Mouse (Mus musculus) embryo, embryonic 11.5 days (tissue): Measurements from ENCODE around the gene Acvr2b.

Experiments used
- DNase-seq: peaks from one replicate; pipeline ENCODE4 v3.0.0-alpha.2; 2012; ENCODE audit warnings: low read depth, low spot score

The Acvr2b gene

DNA sequence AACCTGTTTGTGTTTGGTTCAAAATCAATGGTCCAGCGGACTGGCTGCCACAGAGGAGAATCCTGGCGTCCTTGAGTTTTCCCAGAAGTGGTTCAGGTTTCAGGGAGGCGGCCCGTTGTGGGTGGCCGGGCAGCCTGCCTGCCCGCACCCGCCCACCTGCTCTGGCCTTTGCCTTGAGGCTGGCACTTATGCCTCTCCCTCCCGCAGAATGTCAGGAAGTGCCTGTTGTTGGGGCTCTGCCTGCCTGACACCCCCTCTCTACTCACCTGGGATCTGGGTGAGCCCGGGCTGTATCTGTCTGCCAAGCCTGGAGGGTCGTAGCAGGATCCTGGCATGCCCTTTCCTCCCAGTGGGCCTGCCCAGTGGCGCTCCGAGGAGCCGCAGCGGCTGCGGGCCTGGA, 6.0 kb downstream of the Acvr2b start:
- DNase-seq, result no peak

DNA sequence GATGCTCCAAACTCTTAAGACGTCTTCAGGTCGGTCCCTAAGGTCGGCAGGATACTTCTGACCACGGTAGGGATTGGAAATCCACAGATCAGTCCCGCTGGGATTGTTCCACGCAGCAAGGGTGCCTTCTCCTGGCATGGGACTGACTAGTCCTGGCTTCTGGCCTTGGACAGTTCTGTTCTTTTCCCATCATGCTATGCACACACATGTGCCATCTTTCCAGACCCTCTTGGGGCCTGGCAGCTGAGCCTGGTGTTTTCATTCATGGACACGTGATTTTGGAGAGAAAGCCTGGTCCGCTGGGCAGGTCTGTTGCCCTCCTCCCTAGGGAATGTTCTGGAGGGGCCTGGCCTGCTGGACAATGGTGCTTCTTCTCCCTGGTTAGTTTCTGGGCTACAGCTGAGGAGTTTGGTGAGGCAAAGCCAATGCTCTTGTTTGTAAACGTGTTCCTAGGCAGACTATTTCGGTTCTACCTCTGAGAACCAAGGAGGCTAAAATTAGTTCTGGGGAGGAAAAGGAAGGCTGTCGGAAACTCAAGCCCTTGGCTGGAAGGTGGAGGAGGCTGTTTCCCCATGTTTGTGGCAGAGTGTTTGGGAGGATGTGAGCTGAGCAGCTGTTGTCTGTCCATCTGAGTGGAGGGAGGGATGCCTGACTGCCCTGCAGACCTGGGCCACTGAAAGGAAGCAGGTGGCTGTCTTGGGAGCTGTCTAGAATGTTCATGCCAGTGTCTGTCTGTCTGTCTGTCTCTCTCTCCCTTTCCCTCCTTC, 7.2 kb downstream of the Acvr2b start:
- DNase-seq, result no peak

DNA sequence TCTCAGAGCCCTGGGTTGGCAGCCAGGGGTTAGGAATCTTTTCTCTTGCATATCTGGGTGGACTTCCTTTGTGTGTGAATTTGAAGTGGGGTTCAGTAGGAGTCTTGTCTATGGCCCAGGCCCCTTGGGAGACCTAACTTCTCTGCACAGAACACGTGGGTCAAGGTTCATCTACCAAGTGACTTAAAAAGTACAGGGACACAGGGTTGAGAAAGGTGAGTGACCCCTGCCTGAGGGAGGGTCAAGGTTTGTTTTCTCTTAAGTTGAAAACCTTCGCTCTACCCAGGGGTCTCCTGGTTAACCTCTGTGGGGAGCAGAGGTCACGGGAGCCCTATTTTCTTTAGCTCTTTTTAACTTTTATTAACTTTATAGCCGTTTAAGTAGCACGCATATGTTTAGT, 7.9 kb downstream of the Acvr2b start:
- no peak for DNase-seq

DNA sequence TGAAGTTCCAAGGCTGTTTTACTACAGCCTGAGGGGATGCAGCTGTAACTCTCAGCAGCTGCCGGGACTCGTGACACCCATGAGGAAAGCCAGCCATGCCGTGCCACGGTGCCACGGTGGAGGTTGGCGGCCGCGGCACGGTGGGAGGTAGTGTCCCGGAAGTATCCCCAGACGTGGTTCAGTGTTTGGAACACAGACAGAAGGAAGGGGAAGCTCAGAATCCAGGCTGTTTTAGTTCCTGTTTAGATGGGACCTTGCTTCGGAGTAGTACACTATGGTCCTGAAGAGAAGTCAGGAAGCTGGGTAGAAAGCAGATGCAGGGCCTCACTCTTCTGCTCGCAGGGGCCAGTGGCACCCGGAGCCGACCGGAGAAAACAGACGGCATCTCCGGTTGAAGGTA, 16.1 kb downstream of the Acvr2b start:
- DNase-seq, result no peak

DNA sequence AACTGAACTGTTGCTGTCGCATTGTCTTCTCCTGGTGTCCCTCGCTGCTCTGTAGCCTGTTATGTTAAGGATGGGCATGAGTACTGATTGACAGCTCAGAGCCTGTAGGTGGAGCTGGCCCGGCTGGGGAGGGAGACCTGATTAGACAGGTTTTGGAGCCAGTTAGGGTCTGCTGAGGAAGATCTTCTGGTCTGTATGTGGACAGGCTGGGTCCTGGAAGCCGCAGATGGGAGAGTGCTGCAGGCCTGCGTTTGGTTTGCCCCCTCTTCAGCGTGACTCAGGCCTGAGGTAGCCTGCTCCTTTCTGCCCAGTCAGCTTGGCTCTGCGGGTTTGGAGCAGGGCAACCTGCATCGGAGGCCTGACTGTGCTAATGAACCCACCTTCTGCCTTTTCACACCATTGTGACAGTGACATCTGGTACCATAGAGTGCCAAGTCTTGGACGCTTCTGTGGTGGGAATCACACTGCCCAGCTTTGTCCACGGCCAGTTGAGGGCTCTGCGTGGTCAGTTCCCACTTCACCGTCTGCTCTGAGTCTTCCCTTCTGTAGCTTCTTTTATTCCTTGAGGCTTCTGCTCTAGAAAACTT, 18.0 kb downstream of the Acvr2b start:
- no peak for DNase-seq

DNA sequence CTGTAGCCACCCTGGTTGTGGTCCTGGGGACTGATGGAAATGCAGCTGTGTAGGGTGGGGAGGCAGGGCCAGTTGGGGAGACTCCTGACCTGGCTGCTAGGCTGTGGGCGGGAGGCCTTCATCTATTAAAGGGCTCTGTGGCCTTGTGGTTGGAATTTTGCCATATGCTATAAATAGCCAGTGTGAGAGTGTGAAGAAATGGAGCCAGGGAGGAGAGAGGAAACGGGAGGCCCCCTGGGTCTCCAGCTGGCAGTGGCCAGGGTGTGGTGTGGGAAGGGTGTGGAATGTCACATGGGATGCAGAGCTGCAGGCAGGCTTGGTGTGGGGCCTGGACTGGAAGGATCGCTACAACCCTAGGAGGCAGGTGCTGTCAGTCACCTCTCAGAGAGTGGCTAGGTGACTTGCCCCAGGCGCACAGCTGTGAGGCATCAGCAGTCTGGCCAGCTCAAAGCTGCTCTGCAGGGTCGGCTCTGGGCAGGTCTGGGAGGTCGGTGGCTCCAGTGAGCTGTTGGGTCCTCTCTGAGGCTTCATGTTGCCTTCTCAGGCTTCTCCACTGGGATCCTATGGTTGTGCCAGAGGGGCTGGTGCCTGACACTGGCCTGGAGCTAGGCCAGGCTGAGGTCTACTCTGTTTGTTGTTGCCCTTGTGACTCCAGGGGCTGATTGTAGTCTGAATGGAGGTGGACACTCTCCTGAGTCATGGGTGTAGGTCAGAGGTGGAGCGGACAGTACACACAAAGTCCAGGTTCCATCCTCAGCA, 23.5 kb downstream of the Acvr2b start:
- no peak for DNase-seq

DNA sequence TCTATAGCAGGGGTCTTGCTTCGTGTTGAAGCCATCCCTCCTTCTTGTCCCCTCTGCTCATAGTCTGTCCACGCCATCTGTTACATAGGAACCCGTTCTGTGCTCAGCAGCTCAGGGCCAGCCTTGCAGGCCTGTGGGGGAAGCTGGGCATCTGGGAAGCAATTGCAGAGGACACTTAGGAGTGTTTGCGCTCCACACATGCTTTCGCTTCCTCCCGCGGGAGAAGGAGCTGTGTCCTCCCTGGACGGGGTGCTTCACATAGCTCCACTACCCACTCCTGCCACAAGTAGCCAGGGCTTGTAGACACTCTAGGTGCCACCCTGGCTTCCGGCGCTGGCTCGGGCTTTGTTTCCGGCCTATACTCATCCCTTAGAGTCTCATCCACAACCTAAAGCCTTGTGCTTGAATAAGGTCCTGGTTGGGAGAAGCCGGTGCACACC, 24.1 kb downstream of the Acvr2b start:
- no peak for DNase-seq

DNA sequence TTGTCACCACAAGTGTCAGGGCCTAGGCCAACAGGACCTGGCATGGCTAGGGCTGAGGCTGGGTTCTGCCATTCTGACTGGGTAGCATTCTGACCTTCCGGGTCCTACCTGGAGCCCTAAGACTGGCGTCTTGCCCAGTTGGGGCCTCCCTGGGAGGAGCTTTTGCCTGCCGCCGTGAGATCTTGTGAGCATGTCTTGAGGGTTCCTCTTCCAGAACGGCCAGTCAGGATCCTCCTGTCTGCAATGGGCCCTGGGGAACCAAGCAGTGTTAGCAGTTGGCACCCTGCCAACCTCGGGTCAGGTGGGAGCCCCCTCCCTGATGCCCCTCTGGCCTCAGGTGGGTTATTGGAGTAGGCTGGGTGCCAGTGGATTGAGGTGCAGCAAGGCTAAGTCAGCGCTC, 24.6 kb downstream of the Acvr2b start:
- no peak for DNase-seq

DNA sequence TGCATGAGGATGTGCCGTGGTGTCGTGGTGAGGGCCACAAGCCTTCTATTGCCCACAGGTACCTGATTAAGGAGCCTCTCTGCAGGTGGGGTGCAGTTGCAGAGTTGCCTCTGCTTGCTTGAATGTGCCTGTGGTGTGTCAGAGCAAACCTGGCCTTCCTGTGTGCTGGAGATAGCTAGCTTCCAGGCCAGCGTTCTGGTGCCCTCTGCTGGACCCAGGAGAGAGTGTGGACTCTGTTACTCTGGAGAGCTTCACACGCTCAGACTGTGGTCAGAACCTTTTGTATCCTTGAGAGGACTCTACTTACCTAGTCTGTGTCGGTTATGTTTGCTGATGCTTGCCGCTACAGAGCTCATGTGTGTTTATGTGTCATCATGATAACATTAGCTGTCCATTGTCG, 28.4 kb downstream of the Acvr2b start:
- peak; percentile 72 for DNase-seq

DNA sequence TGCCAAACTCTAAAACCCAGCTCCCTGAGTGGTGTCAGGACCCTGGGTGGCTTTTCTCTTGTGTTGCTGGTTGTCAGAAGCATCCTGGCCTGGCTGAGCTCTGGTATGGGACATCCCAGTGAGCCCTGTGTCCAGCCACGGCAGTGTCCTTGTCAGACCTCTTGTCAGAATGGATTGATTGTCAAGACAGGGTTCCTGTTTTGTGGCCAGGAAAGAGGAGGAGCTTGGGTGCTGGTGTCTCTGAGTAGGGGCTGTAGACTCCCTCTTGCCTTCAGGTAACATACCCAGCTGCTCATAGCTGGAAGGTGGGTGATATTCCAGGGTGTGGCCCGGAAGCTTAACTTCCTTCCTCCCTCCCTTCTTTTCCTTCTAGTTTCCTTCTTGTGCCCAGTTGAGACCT, 33.9 kb downstream of the Acvr2b start:
- DNase-seq, result no peak

DNA sequence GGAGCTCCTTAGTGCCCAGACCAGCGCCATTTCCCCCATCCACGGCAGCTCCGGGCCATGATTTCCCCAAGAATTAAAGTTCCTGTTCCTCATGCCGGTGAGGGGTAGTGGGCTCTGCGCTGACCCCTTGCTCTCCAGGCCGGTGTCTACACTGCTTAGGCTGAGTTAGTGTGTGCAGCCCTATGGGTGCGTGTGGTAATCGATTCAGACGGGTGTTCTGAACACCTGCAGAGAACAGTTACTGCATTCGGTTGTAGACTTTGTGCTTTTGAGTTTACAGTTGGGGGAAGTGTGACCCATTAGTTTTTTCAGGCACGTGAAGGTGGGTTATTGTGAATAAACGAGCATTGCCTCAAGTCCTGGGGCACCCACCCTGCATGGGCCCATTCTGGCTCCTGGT, 36.1 kb downstream of the Acvr2b start:
- DNase-seq, result no peak

DNA sequence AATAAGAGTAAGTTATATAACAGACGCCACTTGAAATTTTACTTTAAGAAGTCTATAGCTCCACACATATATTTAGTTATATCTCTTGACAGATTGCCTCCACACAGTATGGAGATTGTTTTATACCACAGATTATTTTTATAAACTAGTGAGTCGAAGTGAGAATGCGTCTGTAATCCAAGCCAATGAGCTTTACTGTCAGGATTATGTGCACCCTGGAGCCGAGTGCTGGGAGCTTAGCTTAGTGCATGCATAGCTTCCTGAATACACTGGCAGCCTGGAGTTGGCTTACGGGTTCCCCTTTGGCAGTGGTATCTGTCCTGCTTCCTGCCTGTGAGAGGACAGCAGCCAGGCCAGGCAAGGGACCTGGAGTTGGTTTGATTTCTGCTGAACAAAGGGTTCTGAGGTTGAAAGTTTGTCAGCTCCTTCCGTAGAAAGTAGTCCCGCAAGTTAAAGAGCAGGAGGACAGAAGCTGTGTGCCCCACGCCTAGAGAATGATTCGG, 36.6 kb downstream of the Acvr2b start:
- DNase-seq, result no peak

DNA sequence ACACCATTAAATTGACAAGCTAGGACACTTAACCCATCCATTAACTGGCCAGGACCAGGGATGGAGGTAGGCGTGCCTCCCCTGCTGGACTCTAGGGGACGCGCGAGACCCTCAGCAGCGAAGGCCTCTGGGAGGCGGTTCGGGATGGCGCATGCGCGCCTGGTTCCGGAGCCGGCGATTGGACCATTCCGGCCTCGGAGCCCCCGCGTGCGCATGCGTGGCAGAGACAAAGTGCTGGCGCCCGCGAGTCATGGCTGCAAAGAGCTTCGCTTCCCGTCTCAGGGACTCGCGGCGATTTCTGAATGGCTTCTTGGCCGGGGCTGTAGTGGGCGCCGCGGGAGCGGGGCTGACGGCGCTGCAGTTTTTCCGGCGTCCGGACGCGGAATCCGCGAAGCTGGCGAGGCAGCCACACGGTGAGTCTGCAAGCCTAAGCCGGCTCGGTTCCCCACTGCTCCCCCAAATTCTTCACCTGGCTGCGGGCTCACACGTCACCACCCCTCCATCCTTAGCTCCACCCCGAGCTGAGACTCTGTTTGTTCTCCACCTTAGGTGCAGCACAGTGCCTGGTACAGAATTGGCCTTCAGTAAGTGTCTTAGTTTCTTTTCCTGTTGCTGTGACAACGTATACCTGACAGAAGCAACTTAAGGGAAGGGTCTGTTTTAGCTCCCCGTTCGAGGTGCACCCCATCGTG, 43.0 kb downstream of the Acvr2b start, which contains the start of gene Exog:
Gene Exog, plus strand, starts transcription at position 206 of the 692 bp plus-strand sequence.
- peak; percentile 96 for DNase-seq

DNA sequence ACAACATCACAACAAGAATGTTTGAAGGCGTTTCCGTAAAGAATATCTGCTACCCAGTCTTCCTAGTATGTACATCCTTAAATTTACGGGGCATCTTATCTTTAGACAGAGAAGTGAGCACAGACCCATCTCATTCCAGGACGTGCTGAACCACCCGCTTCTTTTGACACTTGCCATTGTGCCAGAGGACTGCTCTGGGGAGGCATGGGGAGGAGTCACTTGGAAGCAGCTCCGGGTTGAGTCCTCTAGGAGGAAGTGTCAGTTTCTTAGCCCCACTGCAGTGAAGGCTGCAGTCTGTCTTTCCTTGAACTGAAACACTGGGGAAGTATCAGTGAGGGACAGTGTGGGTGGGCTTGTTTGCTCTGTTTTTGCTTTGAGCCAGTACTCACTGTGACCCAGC, 43.8 kb downstream of the Acvr2b start:
- DNase-seq, result no peak

DNA sequence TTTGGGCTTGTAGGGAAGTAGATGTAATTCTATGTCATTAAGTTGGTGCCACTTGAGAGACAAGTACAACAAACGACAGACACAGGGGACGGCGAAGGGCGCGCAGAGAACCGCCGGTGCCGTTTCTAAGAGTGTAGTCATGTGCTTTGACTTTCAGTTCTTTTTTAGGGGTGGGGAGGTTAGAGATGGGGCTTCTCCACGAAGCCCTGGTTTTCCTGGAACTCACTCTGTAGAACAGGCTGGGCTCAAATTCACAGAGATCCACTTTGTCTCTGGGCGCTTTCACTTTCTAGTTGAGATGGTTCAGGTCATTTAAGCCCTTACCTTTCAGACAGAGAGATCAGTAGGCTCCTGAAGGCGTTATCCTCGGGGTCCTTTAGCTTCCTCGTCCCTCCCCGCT, 54.0 kb downstream of the Acvr2b start:
- DNase-seq, result no peak

DNA sequence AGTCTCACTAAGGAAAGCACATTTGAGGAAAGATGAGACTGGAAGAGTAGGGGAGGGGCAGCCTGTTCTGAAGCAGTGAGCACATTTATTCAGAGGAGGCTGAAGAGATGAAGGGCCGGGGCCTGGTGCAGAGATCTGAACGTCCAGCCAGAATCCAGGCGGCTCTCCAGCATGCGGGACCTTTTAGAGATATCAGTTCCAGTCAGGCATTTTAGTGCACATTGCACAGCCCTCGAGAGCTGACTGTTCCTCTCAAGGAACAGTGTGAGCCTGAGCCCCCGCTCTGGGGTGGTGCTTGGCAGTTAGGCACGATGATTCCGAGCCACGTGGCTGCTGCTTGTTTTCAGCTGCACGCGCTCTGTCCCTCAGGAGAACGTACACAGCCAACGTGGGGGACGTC, 55.2 kb downstream of the Acvr2b start:
- no peak for DNase-seq

DNA sequence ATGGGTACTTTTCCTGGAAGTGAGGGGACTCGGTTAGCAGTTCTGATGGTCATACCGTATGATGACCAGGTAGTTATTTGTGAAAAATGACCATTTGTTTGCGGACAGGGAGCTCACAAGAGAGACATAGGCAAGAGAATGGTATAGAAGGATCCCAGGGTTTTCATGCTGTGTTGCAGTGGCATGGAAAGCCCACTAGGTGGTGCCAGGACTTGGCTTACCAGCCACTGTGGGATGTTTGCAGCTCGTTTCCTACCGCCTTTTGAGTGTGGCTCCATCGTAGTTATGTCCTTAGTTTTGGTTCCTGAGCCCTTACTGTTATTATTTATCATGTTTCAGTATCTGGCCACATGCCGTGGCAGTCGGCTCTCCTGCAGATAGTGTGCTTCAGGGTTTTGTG, 58.5 kb downstream of the Acvr2b start:
- peak; percentile 44 for DNase-seq

DNA sequence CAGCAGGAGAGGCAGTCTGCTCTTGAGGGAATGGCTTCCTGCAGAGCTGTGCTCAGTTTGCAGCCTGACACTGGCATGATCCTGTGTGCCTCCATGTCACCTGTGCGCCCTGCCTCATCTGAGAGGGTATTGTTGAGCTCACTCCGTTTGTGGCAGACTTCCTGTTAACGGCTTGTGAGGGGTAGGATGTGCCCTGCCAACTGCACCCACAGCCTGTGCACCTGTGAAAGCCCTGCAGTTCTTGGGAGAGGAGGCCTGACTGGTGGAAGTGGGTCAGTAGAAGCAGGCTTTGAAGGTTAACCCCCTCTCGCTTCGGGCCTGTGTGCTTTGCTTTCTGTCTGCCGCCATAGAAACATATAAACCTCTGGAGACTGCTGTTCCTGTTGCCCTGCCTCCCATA, 63.1 kb downstream of the Acvr2b start:
- no peak for DNase-seq

DNA sequence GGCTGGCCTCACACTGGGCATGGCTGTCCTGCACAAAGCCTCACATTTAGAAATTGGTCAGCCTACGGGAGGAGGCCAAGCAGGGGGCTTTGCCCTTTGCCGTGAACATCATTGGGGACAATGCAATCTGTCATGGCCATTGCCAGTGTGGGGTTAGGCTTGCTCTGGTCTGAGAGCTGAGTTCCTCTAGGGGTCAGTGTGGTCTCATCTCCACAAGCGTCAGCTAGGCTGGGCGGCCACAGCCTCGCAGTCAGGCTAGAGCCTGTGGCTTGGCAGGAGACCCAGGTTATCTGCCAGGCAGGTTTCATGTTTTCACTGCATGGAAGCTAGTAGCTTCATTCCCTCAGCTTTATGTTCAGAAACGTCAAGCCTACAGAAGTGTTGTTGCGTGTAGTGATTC, 63.7 kb downstream of the Acvr2b start:
- DNase-seq, result no peak

DNA sequence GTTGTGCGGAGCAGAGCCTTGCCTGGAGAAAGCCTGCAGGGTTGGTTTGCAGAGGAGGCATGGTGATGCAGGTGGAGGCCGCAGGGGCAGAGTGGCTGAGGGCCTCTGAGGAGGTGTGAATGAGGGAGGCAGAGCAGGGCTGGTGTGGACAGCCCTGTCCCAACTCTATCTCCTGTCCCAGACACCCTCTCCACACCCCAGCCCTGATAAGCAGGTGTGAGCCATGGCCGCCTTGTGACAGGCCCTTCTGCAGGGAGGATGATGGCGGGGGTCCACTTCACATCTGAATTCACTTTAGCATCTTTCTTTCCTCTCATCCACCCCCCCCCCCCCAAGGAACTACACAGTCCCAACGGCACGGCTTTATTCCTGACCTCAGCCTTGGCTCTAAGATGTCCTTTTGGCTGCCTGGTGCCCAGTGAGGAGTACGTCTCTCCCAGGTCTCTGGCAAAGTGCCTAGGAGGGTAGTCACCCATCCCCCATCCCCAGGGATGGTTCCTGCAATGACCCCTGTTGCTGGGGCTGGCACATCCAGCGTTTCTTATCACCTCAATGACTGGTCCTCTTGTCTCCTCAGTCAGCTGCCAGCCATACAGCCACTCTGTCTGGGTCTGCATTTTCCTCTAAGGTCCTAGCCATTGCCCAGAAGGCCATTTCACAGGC, 67.9 kb downstream of the Acvr2b start:
- DNase-seq, result no peak

DNA sequence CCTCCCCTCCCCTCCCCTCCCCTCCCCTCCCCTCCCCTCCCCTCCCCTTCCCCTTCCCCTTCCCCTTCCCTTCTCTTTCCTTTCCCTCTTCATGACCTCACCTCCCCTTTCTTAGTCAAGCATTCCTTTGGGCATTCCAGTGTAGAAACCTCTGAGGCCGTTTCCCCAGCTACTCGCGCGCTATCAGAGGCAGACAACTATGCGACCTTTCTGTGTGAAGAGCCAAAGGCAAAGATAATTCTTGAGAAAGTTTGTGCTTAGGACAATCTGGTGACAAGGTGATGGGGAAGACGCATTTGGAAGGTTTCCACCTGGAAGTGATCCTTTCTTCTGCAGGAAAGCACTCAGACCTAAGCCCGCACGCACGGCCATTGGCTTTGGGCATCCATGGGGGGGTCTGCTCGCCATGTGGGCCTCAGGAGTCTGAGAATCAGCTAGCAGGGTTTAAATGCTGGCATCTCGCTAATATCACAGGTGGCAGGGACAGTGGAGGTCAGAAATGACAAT, 70.5 kb downstream of the Acvr2b start:
- DNase-seq, result no peak
